Mouse (Mus musculus) left cerebral cortex, postnatal 10 days (tissue): Measurements from ENCODE around the gene Med12l. TPM values are rescaled to one million over a fixed set of nuclear protein-coding genes. Genes with fewer than 3 reads are reported as not detected.
"Not testable (repeated sequence)": the region's sequence is repeated elsewhere in the genome, so short reads cannot be mapped to it uniquely, and the experiment has no call there.

Experiments
- DNase-seq, 2 experiments: peaks; one replicate each; pipeline ENCODE4 v3.0.0; 2021 to 2022; ENCODE audit warnings: low spot score in 2 of 2, mixed read lengths in 1 of 2; ENCODE audit errors: extremely low spot score in 1 of 2
- intact Hi-C: fragments of 180-260 bp; cut with DNase I; formaldehyde crosslinking; loops from one replicate; pipeline ENCODE4 v1.15.1; 2025
- total RNA-seq, 2 experiments: library from RNA; stranded (reverse); gene quantifications; 2 replicates each; pipeline ENCODE4 v1.2.3; 2021

The Med12l gene
- total RNA-seq, 2 experiments from 2014 or later, result 30.0 to 30.3 TPM

- intact Hi-C loops, result no loop called here
Observed at GRCm38 (mm10) chr3:59015698-59016412, 10.2 kb downstream of the Med12l start.

GRCm38 (mm10) chr3:59016501-59016900 lies 10.9 kb downstream of the Med12l start:
- intact Hi-C loops, result no loop called here
- DNase-seq, result no peak

More at GRCm38 (mm10) chr3:59015698-59016412, 10.2 kb downstream of the Med12l start:
- no peak for DNase-seq

- peak in 1 of 2 experiments; percentile 29 for DNase-seq
- intact Hi-C loops, result no loop called here
Observed at GRCm38 (mm10) chr3:59021236-59021635, 15.6 kb downstream of the Med12l start.

GRCm38 (mm10) chr3:59022251-59022650 lies 16.6 kb downstream of the Med12l start:
- intact Hi-C loops, result no loop called here
- no peak for DNase-seq

- intact Hi-C loops, result no loop called here
- no peak for DNase-seq
Observed at GRCm38 (mm10) chr3:59022971-59023370, 17.3 kb downstream of the Med12l start.

GRCm38 (mm10) chr3:59024531-59025192 lies 19.0 kb downstream of the Med12l start:
- intact Hi-C loops, result no loop called here
- DNase-seq, result no peak

GRCm38 (mm10) chr3:59025193-59025535 lies 19.5 kb downstream of the Med12l start:
- intact Hi-C loops, result no loop called here
- DNase-seq, result no peak

- no peak for DNase-seq
- intact Hi-C loops, result no loop called here
Observed at GRCm38 (mm10) chr3:59028696-59029095, 23.1 kb downstream of the Med12l start.

GRCm38 (mm10) chr3:59030986-59031385 lies 25.4 kb downstream of the Med12l start:
- no peak for DNase-seq
- intact Hi-C loops, result no loop called here

GRCm38 (mm10) chr3:59041487-59041886 lies 35.9 kb downstream of the Med12l start:
- DNase-seq, result no peak
- intact Hi-C loops, result no loop called here

- intact Hi-C loops, result loop anchor here (5.0 to 10.0 kb wide), 2 partner anchors 73 to 400 kb away; no protein-coding TSS in a partner anchor
- no peak for DNase-seq
Observed at GRCm38 (mm10) chr3:59054834-59055535, 49.4 kb downstream of the Med12l start.

GRCm38 (mm10) chr3:59059022-59059541 lies 53.5 kb downstream of the Med12l start:
- peak; percentile 66 to 84 for DNase-seq
- intact Hi-C loops, result loop anchor here (5.0 to 10.0 kb wide), 2 partner anchors 77 to 404 kb away; no protein-coding TSS in a partner anchor

GRCm38 (mm10) chr3:59060131-59060530 lies 54.5 kb downstream of the Med12l start:
- intact Hi-C loops, result no loop called here
- no peak for DNase-seq

- intact Hi-C loops, result no loop called here
- DNase-seq, result no peak
Observed at GRCm38 (mm10) chr3:59062141-59062540, 56.5 kb downstream of the Med12l start.

GRCm38 (mm10) chr3:59063431-59063830 lies 57.8 kb downstream of the Med12l start:
- intact Hi-C loops, result no loop called here
- no peak for DNase-seq

- intact Hi-C loops, result no loop called here
- no peak for DNase-seq
Observed at GRCm38 (mm10) chr3:59065937-59066336, 60.3 kb downstream of the Med12l start.

- no peak for DNase-seq
- intact Hi-C loops, result no loop called here
Observed at GRCm38 (mm10) chr3:59066558-59067294, 61.1 kb downstream of the Med12l start.

GRCm38 (mm10) chr3:59069071-59069470 lies 63.4 kb downstream of the Med12l start:
- intact Hi-C loops, DNase-seq: not testable (repeated sequence)

- intact Hi-C loops, result loop anchor here (10.0 kb wide), 1 partner anchor 1038 kb away; no protein-coding TSS in a partner anchor
- DNase-seq, result no peak
Observed at GRCm38 (mm10) chr3:59077278-59077677, 71.7 kb downstream of the Med12l start.
